Mouse (Mus musculus) bone marrow macrophage, adult 2 months (primary cell): ENCODE results near the gene Ociad2. TPM values are rescaled to one million over a fixed set of nuclear protein-coding genes. Genes with fewer than 3 reads are reported as not detected.

ENCODE experiments used
- H3K27ac ChIP-seq: 2 replicates; pipeline ENCODE4 v1.5.1; 2012; ENCODE audit warnings: low read depth, low read length; ENCODE audit not compliant: insufficient read depth
- H3K4me1 ChIP-seq: 2 replicates; pipeline ENCODE4 v1.6.1; 2012; ENCODE audit warnings: low read length; ENCODE audit not compliant: control insufficient read depth, insufficient read depth
- H3K4me3 ChIP-seq: 2 replicates; pipeline ENCODE4 v1.5.1; 2012; ENCODE audit warnings: mild to moderate bottlenecking, low read length, moderate library complexity; ENCODE audit not compliant: insufficient read depth
- CTCF ChIP-seq: IDR thresholded peaks from 2 replicates; pipeline ENCODE4 v1.5.1; 2012; ENCODE audit warnings: low read depth, mild to moderate bottlenecking, low read length, moderate library complexity
- POLR2A ChIP-seq: IDR thresholded peaks from 2 replicates; pipeline ENCODE4 v1.6.1; 2012; ENCODE audit warnings: mild to moderate bottlenecking, low read depth, low read length, borderline replicate concordance
- polyA plus RNA-seq: library from polyadenylated mRNA; stranded (reverse); fragments of >200 nt; gene quantifications from 2 replicates; pipeline ENCODE4 v1.2.4, GENCODE M21; 2012; ENCODE audit not compliant: missing spikeins, insufficient read depth, insufficient read length

The Ociad2 gene
- polyA plus RNA-seq, 1 experiment, result 1.4 TPM

DNA sequence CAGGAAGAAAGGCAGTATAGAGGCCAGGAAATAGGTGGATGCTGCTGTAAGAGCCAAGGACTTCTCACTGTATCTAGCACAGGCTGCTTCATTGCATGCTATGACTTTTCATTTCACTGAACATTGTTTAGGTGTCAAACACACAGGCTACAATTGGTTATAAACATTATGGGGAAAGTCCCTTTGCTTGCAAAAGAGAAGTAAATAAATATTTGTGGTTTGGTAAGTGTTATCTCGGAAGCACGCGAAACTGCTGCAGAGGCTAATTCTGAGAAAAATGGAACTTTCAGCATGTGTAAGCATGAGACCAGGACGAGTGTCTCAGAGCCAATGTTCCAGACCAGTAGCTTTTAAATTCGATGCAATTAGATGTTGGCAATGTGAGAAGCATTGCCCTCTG lies 54.2 kb downstream of the Ociad2 start:
- Histone ChIP-seq H3K27ac (no peak overlapping the region), H3K4me3 (no peak overlapping the region), H3K4me1 (peaks cover 15% of the 10 kb centered on the region)
- TF ChIP-seq POLR2A, result no peak
- no peak for TF ChIP-seq CTCF

DNA sequence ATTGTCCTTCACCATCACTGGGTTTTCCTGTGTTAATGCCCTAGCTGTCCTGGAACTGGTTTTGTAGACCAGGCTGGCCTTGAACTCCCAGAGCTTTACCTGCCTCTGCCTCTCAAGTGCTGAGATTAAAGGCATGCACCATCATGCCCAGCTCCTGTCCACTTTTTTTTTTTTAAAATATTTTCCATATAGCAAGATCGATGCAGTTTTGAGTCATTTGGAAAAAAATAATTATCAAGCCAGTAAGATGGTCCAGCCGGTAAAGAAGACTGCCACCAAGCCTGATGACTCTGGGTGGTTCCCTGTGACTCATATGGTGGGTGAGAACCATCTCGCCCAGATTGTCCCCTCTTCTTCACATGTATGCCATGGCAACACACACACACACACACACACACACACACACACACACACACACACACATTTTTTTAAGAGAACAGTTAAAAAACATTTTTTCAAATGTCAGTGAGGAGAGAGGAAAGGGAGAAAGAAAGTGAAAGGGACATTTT lies 55.3 kb downstream of the Ociad2 start:
- Histone ChIP-seq H3K27ac (no peak overlapping the region), H3K4me1 (peaks cover 15% of the 10 kb centered on the region), H3K4me3 (no peak overlapping the region)
- TF ChIP-seq POLR2A, result no peak
- TF ChIP-seq CTCF, result no peak

DNA sequence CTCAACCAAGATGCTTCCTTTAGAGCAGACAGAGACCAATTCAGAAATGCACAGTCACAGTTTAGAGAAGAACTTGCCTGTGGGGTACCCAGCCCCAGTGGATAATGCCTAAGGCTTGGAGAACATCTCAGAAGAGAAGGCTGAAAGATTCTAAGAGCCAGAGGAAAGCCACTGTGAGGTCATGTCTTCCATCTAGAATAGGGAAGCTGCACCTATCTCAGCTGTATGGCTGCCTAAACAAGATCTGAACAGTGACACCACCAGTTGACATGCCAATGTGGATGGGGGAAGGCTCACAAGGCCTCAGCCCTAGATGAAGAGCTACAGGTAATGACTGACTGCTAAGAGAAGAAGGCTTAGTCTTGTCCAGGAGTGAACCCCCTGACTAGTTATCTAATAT lies 56.8 kb downstream of the Ociad2 start:
- Histone ChIP-seq H3K4me1 (peaks cover 21% of the 10 kb centered on the region), H3K27ac (no peak overlapping the region), H3K4me3 (no peak overlapping the region)
- TF ChIP-seq POLR2A (no peak), CTCF (no peak)

DNA sequence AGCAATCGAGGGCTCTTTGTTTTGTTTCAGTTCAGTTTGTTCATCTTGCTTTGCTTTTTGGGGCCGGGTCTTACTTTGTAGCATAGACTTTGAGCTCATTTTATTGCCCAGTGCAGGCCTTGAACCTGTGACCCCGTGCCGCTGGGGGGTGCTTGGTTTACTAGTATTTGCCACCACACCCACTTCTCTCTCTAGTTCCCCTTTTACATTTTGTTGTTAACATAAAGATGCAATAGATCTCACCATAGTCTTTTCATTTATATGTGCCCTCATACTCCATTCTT lies 60.3 kb downstream of the Ociad2 start:
- Histone ChIP-seq H3K4me1 (peaks cover 6% of the 10 kb centered on the region), H3K4me3 (no peak overlapping the region), H3K27ac (no peak overlapping the region)
- TF ChIP-seq CTCF (no peak), POLR2A (no peak)

DNA sequence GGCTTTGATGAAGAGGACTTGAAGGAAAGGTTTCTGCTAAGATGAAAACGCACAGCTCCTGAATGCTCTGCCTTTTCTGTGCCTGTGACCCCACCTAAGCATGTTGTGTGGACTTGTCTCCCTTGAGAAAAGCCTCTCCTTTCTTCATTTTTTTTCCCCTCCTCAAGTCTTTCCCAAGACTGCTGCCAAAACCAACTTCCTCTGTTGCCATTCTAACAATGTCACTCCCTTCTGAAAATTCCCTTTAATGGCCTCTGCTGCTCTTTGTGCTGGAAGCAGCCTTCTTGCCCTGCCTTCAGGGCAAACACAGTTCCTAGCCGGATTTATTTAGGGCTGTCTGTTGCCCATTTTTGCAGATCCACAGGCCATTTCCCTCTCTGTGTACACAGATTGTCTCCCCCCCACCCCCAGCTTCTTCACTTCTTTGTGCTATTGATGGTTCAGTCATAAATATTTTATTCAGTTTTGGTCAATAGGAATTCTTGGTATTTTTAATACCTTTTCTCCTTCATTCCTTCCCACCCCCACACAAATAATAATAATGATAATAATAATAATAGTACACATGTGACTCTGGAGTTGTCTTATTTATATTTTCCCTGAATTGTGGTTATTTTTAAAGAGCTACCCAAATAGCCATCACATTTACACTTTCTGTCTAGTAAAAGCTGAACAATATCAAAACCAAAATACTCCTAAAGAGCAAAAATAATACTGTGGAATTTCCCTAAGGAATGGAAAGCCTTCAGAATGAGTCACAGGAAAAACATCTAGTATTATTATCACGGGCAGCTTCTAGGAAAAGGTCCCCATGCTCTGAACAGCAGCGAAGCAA lies 60.9 kb downstream of the Ociad2 start:
- no peak overlapping the region for H3K4me3 ChIP-seq
- TF ChIP-seq CTCF (no peak), POLR2A (no peak)
- H3K4me1 ChIP-seq, result peaks cover 6% of the 10 kb centered on the region
- no peak overlapping the region for H3K27ac ChIP-seq

DNA sequence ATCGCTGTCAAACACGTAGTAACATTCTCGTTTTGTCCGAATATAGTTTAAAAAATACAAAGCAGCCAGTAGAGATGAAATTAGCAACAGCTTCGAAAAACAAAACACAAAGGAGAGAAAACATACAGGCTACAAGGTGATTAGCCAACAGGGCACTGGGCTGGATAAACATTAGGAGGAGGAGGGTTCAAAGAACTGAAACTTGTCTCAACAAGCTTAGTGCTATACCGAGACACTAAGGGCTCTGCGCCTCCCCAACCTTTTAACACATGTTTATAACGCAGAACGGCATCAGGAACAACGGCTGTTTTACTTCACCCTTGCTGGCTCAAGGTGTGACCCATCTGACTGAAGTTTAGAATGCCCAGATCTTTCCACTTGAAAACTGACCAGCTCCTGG lies 61.6 kb downstream of the Ociad2 start:
- peaks cover 6% of the 10 kb centered on the region for H3K4me1 ChIP-seq
- H3K27ac ChIP-seq, result no peak overlapping the region
- no peak overlapping the region for H3K4me3 ChIP-seq
- TF ChIP-seq CTCF (no peak), POLR2A (no peak)

DNA sequence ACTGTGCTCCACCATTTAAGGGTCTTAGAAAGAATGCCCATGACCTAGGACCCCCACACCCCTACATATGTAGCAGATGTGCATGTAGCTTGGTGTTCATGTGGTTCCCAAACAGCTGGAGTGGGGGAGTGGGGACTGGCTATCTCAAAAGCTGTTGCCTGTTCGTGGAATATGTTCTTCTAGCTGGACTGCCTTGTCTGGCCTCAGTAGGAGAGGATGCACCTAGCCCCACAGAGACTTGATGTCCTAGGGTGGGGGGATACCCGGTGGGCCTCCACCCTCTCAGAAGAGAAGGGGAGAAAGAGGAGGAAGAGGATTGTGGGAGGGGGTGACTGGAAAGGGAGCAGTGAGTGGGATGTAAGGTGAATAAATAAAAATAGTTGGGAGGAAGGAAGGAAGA lies 65.9 kb downstream of the Ociad2 start:
- H3K4me1 ChIP-seq, result peaks cover 8% of the 10 kb centered on the region
- TF ChIP-seq POLR2A, result no peak
- TF ChIP-seq CTCF, result no peak
- no peak overlapping the region for H3K4me3 ChIP-seq
- no peak overlapping the region for H3K27ac ChIP-seq

DNA sequence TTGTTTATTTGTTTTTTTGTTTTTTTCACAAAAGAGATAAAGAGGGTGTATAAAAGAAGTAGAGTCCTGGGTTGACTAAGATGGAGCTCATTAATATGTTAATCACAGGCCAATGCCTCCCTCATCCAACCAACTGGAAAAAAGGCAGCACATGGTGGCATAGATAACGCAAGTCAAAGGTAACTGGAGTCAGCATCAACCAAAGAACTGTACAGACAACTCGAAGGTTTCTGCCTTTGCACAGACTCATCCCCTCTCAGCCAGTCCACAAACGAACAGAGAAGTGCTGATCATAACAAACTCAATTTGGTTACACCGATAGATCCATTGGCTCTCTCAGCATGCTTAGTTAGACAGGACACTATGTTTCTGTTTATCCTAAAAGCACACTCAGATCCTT lies 67.7 kb downstream of the Ociad2 start:
- peaks cover 3% of the 10 kb centered on the region for H3K4me1 ChIP-seq
- no peak overlapping the region for H3K27ac ChIP-seq
- no peak overlapping the region for H3K4me3 ChIP-seq
- TF ChIP-seq POLR2A (no peak), CTCF (no peak)

Other genes starting within 250 kb of the Ociad2 start
- gene Fryl, start 84.4 kb downstream of the Ociad2 start, polyA plus RNA-seq, result 44.5 and 47.9 TPM in 2 replicates
- 234 and 286 TPM in 2 replicates for gene Ociad1, start 48.2 kb downstream of the Ociad2 start, polyA plus RNA-seq
- gene Cwh43, start 65.0 kb upstream of the Ociad2 start, polyA plus RNA-seq, result not detected in 2 replicates
- gene Dcun1d4, start 140.0 kb upstream of the Ociad2 start, polyA plus RNA-seq, result 4.3 and 4.7 TPM in 2 replicates